ENCODE assay signal across 31 mouse cellular contexts in the genomic region with DNA sequence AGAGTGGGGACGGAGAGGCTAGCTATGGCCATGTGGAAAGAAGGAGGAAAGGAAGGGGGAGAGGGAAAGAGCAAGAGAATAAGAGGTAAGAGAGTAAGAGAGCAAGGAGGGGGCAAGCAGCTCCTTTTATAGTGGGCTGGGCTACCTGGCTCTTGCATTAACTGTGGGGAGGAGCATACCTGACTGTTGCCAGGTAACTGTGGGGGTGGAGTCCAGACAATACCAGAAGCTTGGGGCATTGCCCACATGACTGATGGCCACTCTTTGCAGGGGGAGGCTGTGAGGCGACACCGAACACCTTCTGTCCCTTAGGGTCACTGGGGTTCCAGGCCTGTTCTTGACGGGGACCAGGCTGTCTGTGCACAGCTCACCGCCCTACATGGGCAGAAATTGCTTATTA. TPM values are rescaled to one million over a fixed set of nuclear protein-coding genes. Genes with fewer than 3 reads are reported as not detected.
"Had no signal": no experiment of that assay in that cellular context is flagged by ENCODE, and none has a peak within 500 bp of the region (broad histone marks: within the 10 kb centered on the region; RNA-seq: fewer than 3 reads in every experiment).

No protein-coding gene starts in this region.

- H3K36me3 ChIP-seq: embryonic facial prominence, embryonic 12.5 days had no signal

- H3K4me3 ChIP-seq: embryonic facial prominence, embryonic 10.5 days; embryonic facial prominence, embryonic 12.5 days; embryonic facial prominence, embryonic 13.5 days; embryonic facial prominence, embryonic 15.5 days; erythroblast, embryonic 14.5 days; forebrain, embryonic 10.5 days; forebrain, embryonic 12.5 days; forebrain, embryonic 13.5 days; forebrain, embryonic 15.5 days; gastrocnemius, adult 2 months had no signal

- H3K9ac ChIP-seq: embryonic facial prominence, embryonic 12.5 days; embryonic facial prominence, embryonic 13.5 days; embryonic facial prominence, embryonic 15.5 days; forebrain, embryonic 12.5 days; forebrain, embryonic 13.5 days; forebrain, embryonic 15.5 days; forebrain, postnatal 0 days had no signal

- H3K9me3 ChIP-seq: embryonic facial prominence, embryonic 10.5 days; embryonic facial prominence, embryonic 12.5 days; embryonic facial prominence, embryonic 13.5 days; embryonic facial prominence, embryonic 15.5 days; forebrain, embryonic 10.5 days; forebrain, embryonic 12.5 days; forebrain, embryonic 13.5 days; forebrain, embryonic 15.5 days had no signal

- H3K4me1 ChIP-seq: embryonic facial prominence, embryonic 10.5 days; embryonic facial prominence, embryonic 12.5 days; embryonic facial prominence, embryonic 13.5 days; embryonic facial prominence, embryonic 15.5 days; forebrain, embryonic 10.5 days; forebrain, embryonic 12.5 days; forebrain, embryonic 13.5 days; forebrain, embryonic 15.5 days had no signal

- DNase-seq: cerebellum, adult 18-20 months; cerebellum, adult 2 months; cerebellum, adult 8-10 months; cerebellum, adult 9-10 months; cerebellum, adult 9-11 months; cerebellum, postnatal 10 days; cerebellum, postnatal 14 days; cerebellum, postnatal 25 days; cerebellum, postnatal 36 days; embryo, embryonic 11 days; forebrain, postnatal 0 days; gastrocnemius, adult 2 months; gastrocnemius, postnatal 10 days; gastrocnemius, postnatal 14 days; gastrocnemius, postnatal 25 days; gastrocnemius, postnatal 36 days; heart, adult 11 months had no signal

- H3K27me3 ChIP-seq: embryonic facial prominence, embryonic 12.5 days; embryonic facial prominence, embryonic 13.5 days; embryonic facial prominence, embryonic 15.5 days; forebrain, embryonic 12.5 days; forebrain, embryonic 13.5 days; forebrain, embryonic 15.5 days had no signal

- ATAC-seq: forebrain, embryonic 13.5 days; forebrain, embryonic 14.5 days; forebrain, embryonic 15.5 days; forebrain, embryonic 16.5 days; forebrain, postnatal 0 days had no signal

- H3K27ac ChIP-seq: embryonic facial prominence, embryonic 10.5 days; embryonic facial prominence, embryonic 12.5 days; embryonic facial prominence, embryonic 13.5 days; embryonic facial prominence, embryonic 15.5 days; forebrain, embryonic 10.5 days; forebrain, embryonic 12.5 days; forebrain, embryonic 13.5 days; forebrain, embryonic 15.5 days; gastrocnemius, adult 2 months had no signal

- H3K4me2 ChIP-seq: embryonic facial prominence, embryonic 12.5 days; embryonic facial prominence, embryonic 13.5 days; embryonic facial prominence, embryonic 15.5 days; forebrain, embryonic 12.5 days; forebrain, embryonic 13.5 days; forebrain, embryonic 15.5 days had no signal

RNA-seq across cellular contexts. Expression of a gene that starts 37.8 kb away (rescaled TPM):
- polyA plus RNA-seq: embryonic facial prominence, embryonic 10.5 days; embryonic facial prominence, embryonic 11.5 days; embryonic facial prominence, embryonic 13.5 days; embryonic facial prominence, embryonic 14.5 days; embryonic facial prominence, embryonic 15.5 days; erythroblast, embryonic 14.5 days; forebrain, embryonic 10.5 days; forebrain, embryonic 11.5 days; forebrain, embryonic 12.5 days; forebrain, embryonic 15.5 days had no signal
